Mouse (Mus musculus) ovary, postnatal 10 days (tissue): ENCODE measurements around the gene Gm20721.
"Not testable (repeated sequence)": the region's sequence is repeated elsewhere in the genome, so short reads cannot be mapped to it uniquely, and the experiment has no call there.

Experiments
- DNase-seq: peaks from one replicate; pipeline ENCODE4 v3.0.0; 2022; ENCODE audit warnings: low spot score

The Gm20721 gene

GRCm38 (mm10) chr2:174329663-174330615 is 16.6 kb downstream of the Gm20721 start:
- peak; percentile 76 for DNase-seq

GRCm38 (mm10) chr2:174328926-174329662 is 17.4 kb downstream of the Gm20721 start:
- DNase-seq: no peak

GRCm38 (mm10) chr2:174328358-174328905 is 18.1 kb downstream of the Gm20721 start:
- no peak for DNase-seq

- no peak for DNase-seq
Measured at GRCm38 (mm10) chr2:174327295-174327981, 19.1 kb downstream of the Gm20721 start.

- no peak for DNase-seq
Measured at GRCm38 (mm10) chr2:174326481-174326880, 20.0 kb downstream of the Gm20721 start.

GRCm38 (mm10) chr2:174325989-174326388 is 20.5 kb downstream of the Gm20721 start:
- no peak for DNase-seq

- no peak for DNase-seq
Measured at GRCm38 (mm10) chr2:174316661-174317060, 29.9 kb downstream of the Gm20721 start.

GRCm38 (mm10) chr2:174315445-174315844 is 31.1 kb downstream of the Gm20721 start:
- DNase-seq: not testable (repeated sequence)

- no peak for DNase-seq
Measured at GRCm38 (mm10) chr2:174312661-174313060, 33.9 kb downstream of the Gm20721 start.

GRCm38 (mm10) chr2:174312118-174312647 is 34.3 kb downstream of the Gm20721 start:
- peak; percentile 59 for DNase-seq

GRCm38 (mm10) chr2:174311613-174312012 is 34.9 kb downstream of the Gm20721 start:
- no peak for DNase-seq

GRCm38 (mm10) chr2:174310913-174311514 is 35.5 kb downstream of the Gm20721 start:
- DNase-seq: no peak

- no peak for DNase-seq
Measured at GRCm38 (mm10) chr2:174307903-174308302, 38.6 kb downstream of the Gm20721 start.

GRCm38 (mm10) chr2:174305646-174306045 is 40.9 kb downstream of the Gm20721 start:
- no peak for DNase-seq

- DNase-seq: no peak
Measured at GRCm38 (mm10) chr2:174302526-174302925, 44.0 kb downstream of the Gm20721 start.

- DNase-seq: no peak
Measured at GRCm38 (mm10) chr2:174300666-174301065, 45.8 kb downstream of the Gm20721 start.

- DNase-seq: no peak
Measured at GRCm38 (mm10) chr2:174300186-174300585, 46.3 kb downstream of the Gm20721 start.

GRCm38 (mm10) chr2:174299771-174300160 is 46.7 kb downstream of the Gm20721 start:
- no peak for DNase-seq

- no peak for DNase-seq
Measured at GRCm38 (mm10) chr2:174299091-174299770, 47.3 kb downstream of the Gm20721 start.

GRCm38 (mm10) chr2:174298471-174298870 is 48.0 kb downstream of the Gm20721 start:
- DNase-seq: no peak

- DNase-seq: no peak
Measured at GRCm38 (mm10) chr2:174297851-174298250, 48.7 kb downstream of the Gm20721 start.
